Mouse (Mus musculus) cerebellum, postnatal 14 days (tissue): ENCODE measurements around the gene Nol6.
"Not testable (repeated sequence)": the region's sequence is repeated elsewhere in the genome, so short reads cannot be mapped to it uniquely, and the experiment has no call there.

Source experiments
- DNase-seq, 2 experiments: peaks; one replicate each; pipeline ENCODE4 v3.0.0; 2021; ENCODE audit warnings: mixed read lengths in 2 of 2

Gene Nol6

DNA sequence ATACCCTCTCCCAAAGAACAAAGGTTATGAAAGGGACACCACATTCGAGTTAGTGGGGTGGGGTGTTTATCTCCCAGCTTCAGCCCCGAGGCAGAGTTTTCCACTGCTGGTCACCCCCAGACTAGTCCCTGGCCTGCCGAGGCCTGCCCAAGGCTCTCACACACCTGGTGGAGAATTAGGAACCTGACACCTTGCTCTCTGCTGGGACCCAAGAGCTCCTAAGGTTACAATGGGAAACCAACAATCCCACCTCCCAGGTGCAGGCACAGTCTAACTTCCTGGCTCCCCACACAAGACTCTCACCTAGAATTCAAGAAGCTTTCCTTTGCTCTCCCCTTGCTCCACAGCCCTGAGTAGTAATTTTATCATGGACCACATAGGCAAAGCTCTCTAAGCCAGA lies 7.4 kb downstream of the Nol6 start:
- DNase-seq = no peak

DNA sequence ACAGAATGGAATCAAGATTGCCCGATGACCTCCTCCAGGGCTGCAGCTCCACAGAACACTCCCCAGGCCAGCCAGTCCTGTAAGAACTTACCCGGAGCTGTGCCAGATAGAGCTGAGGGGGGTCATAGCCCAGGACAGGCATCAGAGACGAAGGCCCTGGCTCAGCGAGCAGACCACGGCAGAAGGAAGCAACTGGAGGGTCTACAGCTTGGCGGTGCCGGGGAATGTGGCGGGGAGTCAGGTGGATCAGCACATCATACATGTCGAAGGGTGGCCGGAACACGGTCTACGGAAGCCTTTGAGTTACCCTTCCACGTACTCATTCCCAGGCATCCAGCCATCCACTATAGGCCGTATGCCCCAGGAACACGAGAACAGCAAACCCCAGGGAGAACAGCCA lies 8.5 kb downstream of the Nol6 start:
- DNase-seq = no peak

DNA sequence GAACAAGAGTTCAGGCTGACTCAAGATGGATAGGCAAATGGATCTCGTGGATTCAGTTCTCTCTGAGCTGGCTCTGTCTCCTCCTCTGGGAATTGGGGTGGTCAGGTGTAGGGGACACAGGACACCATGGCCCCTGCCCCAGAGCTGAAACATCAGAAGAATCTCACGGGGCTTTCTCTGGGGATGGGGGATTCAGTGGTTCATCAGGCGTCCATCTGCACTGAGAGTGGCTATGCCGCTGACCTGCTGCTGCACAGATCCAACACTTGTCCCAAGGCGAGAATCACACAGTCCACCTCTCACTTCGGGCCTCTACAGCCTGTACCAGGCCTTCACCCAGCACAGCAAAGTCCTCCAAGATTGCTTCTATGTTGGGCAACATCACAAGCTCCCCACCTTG lies 9.2 kb downstream of the Nol6 start:
- DNase-seq = no peak

DNA sequence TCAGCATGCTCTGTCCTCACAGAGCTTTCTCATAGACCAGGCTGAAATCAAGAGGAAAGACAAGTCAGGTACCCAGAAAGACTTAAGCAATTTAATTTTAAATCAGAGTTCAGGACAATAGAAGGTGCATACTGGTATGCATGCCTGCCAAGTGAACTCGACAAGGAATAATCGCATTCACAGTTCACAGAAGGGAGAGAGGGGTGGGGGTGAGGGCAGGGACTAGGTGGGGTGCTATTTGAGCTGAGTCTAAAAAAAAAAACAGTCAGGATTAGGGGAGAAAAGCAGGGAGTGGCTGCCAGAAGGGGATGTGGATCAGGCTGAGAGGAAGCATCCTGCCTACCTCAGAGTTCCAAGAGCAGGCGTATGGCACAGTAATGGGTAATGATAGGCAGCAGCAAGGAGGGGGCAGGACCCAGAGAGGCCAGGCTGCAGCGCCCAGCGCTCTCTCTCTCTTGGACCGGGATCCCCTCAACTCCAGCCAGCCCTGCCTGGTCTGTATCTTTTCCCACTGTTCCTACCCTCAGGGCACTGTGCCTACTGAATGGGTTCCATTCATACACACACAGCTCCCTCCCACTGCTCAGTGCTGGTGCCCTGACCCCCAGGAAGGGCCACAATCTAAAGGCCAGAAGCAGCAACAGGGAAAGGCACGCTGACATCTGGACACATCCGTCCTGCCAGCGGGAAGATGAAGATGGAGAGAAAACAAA lies 9.7 kb downstream of the Nol6 start:
- no peak for DNase-seq

DNA sequence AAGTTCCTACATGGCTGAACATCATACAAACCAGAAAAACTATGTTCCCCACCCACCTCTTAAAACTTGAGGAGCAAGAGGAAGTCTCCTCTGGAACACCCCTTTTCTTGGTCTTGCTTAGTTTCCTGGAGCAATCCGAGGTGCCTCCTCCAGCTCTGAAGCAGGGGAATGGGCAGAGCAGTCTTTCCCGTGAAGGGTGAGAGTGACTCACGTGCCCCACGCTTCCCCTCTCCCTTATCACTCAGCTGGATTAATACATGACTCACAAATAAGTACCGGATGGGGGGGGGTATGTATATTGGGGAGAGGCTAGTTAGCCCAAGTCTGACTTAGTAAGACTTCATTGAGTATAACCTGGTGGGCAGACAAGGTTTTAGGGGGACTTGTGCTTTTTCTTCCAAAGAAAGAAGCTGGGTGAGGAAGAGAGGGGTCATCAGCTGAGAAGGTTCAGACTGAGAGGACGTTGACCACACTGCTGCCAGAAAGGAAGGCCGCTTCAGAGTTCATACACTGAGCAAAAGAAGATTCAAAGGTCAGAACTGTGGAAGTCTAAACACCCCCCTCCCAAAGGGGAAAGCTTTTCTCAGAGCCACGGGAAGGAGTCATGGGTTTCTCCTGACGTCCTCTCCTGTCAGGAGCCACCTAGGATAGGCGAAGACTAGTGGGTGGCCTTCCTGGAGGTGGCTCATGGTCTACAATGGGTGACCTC lies 15.4 kb downstream of the Nol6 start:
- DNase-seq = no peak

DNA sequence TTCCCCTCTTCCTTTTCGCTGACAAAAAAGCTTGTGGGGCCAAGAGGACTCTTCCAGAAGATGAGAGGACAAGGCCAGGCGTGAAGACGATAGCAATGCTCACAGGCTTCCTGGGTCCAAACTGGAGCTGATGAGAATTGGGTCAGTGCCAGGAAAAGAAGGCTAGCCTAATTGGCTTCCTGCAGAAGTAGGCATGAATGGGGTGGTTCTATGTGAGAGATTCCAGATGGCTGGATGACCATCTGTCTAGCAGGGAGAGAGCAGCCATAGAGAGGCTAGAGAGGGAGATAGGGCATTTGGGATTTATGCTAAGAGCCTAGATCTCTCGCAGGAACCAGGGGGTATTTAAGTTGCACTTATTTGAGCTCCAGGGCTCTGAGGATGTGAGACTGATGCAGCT lies 16.8 kb downstream of the Nol6 start:
- DNase-seq = peak; percentile 45 to 62

DNA sequence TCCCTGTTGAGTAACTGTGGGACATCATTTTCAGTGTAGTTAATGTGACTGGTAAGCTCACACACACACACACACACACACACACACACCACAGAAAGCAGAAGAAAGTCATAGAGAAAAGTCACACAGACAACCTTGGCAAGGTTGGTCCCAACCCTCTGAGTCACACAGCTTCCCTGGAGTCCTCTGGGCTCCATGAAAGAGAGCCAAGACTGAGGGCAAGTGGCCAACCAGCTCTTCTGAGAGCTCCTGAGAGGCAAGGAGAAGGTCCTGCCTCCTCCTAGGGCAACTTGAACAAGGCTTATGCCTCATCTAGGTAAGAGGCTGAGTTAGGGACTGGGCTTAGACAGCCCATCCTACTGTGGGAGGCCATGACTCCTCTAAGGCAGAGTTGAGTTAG lies 21.4 kb downstream of the Nol6 start:
- DNase-seq = peak in 1 of 2 experiments; percentile 32

DNA sequence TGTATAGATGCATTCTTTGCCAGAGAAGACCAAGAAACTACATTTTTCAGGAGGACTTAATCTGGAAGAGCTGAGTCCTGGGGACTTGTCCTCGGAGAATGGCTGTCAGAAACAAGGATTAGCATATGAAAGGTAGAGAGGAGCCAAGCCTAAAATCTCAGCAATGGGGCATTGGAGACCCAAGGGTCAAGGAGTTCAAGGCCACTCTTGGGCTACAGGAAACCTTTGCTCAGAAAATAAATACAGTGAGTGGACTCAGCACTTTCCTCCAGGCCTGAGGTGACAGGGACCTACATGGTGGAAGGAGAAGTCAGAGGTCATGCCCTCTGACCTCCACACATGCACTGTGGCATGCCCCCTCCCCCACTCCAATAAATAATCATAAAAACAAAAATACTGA lies 23.3 kb downstream of the Nol6 start:
- DNase-seq = no peak

DNA sequence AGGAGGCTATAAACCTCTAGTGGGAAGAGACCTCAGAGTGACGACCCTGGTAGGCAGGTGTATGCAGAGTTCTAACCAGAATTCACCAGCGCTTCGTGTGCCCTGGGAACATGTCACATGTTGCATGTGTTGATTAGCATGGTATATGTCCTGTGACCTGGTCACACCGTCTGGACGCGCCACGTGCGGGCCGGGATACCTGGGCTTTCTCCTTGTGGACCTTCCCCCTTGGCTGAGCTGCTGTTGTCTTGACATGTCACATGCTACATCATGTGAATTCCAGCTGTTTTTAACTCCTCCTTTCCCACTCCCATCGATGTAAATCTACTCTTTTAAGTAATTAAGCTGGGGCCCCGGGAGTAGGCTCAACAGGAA lies 25.7 kb downstream of the Nol6 start:
- DNase-seq = no peak

DNA sequence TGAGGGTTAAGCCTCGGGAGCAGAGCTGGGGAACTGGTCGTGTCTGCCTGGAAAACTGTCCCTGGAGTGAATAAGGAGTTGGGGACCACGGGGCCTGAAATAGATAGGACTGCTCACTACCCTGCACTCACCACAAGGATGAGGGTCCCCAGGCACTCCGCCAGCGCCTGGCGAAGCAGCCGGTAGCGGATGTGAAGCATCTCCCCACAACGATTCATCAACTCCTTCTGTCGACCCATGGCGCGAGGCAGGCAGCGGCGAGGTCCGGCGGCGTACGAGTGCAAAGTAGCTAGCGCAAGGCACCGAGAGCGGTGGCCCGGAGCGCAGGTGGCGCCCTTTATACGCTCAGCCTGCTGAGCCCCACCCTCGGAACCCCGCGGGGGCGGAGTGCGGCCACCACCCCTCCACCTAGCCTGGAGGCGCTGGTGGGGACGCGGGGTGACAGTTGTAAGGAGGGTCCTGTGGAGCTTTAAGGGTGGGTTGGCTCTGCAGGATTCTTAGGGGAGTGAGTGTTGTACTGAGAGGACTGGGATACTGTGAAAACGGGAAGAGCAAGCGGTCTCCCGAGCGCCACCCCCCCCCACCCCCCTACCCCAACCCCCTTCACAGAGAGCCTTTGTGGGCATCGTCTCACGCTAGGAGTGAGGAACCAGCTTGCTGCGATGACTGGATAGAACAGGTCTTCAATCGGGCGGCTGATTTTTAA lies 26.2 kb downstream of the Nol6 start, which contains the start of gene Aqp3:
Gene Aqp3 (minus strand): TSS at position 313 of the 706 bp plus-strand sequence.
- DNase-seq = peak in 1 of 2 experiments; percentile 52

DNA sequence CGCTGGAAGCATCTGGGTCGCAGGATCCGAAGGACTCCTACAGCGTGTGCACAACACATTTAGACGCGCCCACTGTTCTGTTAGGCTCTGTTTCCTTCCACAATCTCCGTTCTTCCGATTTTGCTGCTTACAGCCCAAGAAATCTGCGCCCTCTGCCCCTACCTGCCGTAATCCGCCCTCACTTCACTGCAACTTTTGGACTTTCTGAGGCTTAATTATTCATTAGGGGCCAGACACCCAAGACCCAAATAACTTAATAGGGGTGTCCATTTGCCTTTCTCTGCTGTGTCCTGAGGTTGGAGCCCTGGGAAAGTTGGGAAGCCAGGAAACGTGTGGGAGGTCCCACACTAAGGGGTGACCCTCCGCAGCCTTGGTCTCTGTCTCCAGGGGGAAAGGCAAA lies 26.9 kb downstream of the Nol6 start:
- no peak for DNase-seq

DNA sequence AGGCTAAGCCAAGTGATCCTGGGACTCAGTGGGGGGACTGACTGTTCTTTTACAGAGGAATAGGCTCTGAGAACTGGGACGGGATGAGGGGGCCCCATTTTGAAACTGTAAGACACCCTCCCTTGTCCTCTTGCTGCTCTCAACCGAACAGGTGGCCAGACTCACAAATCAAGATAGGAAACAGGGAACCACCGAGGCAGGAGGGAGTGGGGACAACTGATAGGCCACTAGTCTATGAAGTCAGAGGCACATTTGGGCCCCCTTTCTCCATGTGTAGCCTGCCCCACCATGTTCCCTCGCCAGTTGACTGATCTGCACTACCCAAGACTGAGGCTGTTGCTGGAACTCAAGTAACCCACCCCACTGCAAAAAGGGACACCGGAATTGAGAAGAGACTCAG lies 27.5 kb downstream of the Nol6 start:
- DNase-seq = no peak

DNA sequence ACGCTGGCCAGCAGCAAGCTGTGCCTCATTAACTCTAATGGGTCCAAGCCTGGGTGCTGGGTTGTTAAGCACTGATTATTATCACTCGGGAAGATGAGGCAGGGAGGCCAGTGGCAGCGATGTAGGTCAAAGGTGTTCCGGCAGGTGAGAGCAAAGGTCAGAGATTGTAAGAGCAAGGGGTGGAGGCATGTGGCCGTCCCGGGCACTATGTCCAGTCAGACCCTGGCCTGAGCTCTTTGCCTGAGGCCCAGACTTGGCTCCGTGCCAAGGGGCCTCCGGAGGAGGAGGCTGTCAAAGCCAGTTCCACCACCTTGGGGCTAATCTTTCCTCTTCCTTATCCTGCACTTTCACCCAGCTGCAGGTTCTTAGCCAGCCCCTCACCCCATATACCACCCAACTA lies 28.1 kb downstream of the Nol6 start:
- no peak for DNase-seq

DNA sequence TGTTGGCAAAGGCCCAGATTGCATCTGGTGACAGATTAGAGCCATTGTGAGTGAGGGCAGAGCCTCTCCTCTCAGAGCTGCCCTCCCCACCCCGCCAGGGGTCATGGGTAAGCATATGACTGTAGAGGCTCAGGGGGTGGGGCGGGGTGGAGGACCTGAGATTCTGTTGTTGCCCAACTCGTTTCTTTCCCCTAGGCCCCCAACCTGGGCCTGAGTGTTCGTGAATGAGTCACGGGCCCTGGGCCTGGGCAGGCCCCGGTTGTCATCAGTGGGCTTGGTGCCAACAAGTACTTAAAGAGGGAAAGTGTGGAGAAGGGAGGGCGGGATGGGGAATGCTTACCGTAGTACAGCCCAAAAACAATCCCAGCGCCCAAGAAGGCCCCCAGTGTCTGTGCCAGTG lies 29.9 kb downstream of the Nol6 start:
- DNase-seq = no peak

DNA sequence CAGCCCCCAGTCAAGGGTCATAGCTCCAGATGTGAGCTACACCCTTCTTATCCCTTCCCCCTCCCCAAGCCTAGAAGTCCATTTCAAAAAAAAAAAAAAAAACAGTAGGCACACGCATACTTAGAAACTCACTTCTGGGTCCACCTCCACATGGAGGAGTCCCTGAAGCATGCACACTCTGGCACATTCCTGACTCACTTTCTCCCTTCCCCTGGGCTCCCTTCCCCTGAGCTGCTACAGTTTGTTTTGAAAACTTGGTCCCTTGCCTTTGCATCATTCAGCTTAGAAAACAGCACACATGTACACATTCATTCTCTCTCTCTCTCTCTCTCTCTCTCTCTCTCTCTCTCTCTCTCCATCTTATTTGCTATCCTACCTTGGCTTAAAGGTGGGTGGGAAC lies 31.3 kb downstream of the Nol6 start:
- DNase-seq = no peak

DNA sequence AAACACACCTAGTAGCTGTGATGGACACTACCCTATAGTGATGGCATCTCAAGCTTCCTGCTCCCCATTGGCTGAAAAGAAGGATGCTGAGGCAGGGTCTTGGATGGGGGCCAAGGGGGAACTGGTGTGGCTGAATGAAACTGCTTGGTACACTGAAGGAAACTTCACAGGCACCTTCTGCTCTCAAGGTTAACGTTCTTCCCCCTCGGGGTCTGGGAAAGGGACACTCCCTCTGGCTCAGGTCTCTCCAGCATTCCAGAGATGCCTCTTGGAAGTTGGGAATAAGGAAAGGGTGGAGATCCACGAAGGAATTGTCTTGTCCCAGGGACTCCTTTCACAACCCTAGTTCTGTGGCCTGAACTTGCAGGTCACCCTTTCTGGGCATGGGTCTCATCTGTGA lies 32.9 kb downstream of the Nol6 start:
- no peak for DNase-seq

DNA sequence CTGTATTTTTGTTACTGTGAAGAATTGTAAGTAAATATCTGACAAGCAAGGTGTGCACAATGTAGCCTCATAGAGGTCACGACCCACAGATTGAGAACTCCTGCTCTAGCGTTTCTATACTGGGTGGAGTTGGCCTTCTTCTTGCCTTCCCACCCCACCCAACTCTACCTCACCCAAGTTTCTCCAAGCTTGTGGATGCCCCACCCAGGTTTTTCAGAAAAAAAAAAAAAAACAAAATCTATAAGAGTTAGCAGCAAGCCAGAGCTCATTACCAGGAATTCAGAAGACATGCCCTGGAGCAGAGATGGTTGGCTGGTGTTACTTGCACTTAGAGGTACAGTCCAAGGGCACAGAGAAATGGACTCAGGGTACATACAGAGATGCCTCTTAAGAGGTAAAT lies 34.5 kb downstream of the Nol6 start:
- no peak for DNase-seq

DNA sequence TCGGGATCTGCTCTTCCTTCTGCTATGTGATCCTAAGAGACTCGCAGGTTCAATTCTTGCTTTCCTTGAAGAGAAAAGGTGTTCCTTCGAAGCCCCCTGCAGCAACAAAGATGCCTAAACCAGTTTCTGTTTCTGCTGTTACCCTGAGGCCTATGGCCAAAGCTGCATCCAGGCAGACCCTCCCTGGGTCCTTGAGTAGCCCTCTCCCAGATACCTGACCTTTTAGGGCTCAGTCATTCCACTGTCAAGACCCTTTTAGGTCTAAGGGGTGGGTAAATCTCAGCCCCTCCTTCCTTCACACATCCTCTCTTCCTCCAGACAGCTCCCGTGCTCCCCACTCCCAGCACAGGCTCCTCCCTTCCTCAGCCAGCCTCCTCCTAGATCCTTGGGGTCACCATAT lies 35.1 kb downstream of the Nol6 start:
- DNase-seq = no peak

DNA sequence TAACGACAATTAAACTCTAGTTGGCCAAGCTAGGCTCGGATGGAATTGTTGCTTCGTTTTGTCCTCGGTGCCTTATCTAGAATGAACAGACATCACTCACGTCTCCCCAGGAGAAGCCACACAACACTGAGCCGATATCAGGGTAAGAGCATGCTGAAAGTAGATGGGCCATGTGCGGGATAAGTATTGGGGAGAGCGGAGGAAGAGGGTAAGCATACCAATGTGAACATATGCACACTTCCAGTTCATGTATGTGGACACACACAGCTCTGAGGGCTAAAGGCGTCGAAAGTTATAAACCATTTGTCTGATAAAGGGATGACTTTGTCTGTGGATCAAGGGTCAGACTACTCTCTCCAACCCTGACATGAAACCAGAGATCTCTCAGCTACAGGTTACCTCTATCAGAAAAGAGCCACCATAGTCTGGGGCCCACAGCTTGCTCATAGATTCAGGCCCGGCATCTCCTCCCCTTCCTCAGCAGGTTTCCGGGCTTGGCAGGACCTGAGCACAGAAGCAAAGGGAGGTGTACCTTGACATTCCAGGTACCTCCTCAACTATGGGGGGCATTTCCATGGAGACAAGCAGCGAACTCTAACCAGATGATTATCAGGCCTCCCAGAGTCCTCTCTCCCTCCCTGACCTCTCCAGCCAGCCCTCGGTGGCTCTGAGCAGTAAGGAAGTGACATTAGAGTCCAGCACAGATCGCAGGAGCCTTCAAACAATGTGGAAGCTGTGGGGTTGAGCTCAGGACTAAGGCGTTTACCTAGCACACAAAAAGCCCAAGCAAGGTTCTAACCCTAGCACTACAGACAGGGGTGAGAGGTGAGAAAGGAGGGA lies 36.6 kb downstream of the Nol6 start:
- DNase-seq = no peak

DNA sequence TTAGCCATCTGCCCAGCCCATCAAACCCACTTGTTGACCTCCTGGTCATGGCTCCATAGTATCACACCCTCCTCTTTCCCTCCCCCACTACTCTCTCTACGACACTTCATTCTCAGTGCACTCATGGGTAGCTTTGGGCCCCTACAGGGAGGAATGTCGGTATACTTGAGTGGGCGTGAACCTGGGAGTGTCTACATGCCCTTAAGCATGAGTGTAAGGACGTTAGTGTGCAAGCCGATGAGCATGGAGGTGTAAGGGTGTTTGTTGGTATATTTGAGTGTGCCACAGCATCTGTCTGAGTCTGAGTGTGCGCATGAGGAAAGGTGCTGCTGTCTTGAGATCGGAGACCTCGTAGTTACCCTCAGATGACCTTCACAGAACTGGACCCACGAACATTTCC lies 37.3 kb downstream of the Nol6 start:
- DNase-seq = no peak

DNA sequence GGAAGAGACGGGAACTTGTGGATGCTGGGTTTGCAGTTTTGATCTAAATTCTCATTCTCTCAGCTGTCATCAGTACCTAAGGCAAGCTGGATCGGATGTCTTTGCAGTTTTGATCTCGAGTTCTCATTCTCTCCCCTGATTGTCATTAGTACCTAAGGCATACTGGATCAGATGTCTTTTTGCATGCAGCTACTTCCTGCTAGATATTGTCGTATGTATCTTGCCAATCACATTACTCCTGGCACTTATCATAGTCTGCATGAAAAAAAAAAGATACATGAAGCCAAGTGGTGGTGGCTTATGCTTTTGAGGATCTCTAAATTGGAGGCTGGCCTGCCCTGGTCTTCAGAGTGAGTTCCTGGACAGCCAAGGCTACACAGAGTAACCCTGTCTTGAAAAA lies 39.4 kb downstream of the Nol6 start:
- DNase-seq = no peak

DNA sequence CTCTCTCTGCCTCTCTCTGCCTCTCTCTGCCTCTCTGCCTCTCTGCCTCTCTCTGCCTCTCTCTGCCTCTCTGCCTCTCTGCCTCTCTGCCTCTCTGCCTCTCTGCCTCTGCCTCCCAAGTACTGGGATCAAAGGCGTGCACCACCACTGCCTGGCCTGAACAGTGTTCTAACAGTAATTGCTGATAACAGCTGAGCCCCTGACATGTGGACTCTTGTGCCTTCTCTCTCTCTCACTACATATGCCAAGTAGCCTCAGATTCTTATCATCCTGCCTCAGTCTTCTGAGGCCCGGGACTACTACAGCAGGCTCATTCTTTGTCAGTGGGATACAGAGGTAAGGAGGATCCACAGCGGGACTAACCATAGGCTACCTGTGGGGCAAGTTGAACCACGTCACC lies 41.5 kb downstream of the Nol6 start:
- not testable (repeated sequence) for DNase-seq

DNA sequence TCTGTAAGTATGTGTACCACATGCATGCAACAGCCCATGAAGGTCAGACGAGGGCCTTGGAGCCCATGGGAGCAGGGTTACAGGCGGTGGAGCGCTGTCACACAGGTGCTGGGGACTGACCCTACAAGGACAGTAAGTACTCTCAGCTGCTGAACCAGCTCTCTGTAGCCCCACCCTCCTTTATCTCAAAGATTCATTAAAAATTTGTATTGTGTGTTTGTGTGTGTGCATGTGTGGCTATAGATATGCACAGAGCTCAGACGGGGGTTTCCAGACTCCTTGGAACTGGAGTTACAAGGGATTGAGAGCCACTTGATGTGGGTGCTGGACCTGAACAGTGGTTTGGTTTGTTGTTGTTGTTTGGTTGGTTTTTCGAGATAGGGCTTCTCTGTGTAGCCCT lies 42.5 kb downstream of the Nol6 start:
- no peak for DNase-seq
